Mouse (Mus musculus) lung, embryonic 15.5 days (tissue): ENCODE measurements around the gene Mettl18. TPM values are rescaled to one million over a fixed set of nuclear protein-coding genes. Genes with fewer than 3 reads are reported as not detected.

Experiments used
- polyA plus RNA-seq: library from polyadenylated mRNA; unstranded; fragments of >200 nt; fragmentation: Nextera tagmentation; extraction: Ambion mirVana; gene quantifications from 2 replicates; pipeline ENCODE4 v1.2.1, GENCODE M21; 2015

Mettl18 gene
- polyA plus RNA-seq, 1 experiment from 2014 or later: 10.5 TPM

Other genes starting within 250 kb of the Mettl18 start
- 28.3 and 28.4 TPM in 2 replicates for gene Kifap3, start 215.3 kb upstream of the Mettl18 start, polyA plus RNA-seq
- 16.2 and 16.3 TPM in 2 replicates for gene Scyl3, start 65.8 kb upstream of the Mettl18 start, polyA plus RNA-seq
- gene BC055324, start 93 bp upstream of the Mettl18 start, polyA plus RNA-seq: 27.2 and 28.5 TPM in 2 replicates
- 0.07 TPM in 1 of 2 replicates, not detected in the other for gene Sele, start 53.3 kb downstream of the Mettl18 start, polyA plus RNA-seq
- 1.8 and 6.3 TPM in 2 replicates for gene Sell, start 67.1 kb downstream of the Mettl18 start, polyA plus RNA-seq
- gene Selp, start 120.4 kb downstream of the Mettl18 start, polyA plus RNA-seq: 0.06 and 0.37 TPM in 2 replicates
- gene F5, start 156.9 kb downstream of the Mettl18 start, polyA plus RNA-seq: 0.20 and 0.30 TPM in 2 replicates